Mouse (Mus musculus): ENCODE measurements at regions not wholly inside any gene's neighbourhood (a gene's known extent, or its start where the extent isn't known, plus 50 kb on each side); places are given as distances from the start of the nearest gene placed in this dataset.

DNA sequence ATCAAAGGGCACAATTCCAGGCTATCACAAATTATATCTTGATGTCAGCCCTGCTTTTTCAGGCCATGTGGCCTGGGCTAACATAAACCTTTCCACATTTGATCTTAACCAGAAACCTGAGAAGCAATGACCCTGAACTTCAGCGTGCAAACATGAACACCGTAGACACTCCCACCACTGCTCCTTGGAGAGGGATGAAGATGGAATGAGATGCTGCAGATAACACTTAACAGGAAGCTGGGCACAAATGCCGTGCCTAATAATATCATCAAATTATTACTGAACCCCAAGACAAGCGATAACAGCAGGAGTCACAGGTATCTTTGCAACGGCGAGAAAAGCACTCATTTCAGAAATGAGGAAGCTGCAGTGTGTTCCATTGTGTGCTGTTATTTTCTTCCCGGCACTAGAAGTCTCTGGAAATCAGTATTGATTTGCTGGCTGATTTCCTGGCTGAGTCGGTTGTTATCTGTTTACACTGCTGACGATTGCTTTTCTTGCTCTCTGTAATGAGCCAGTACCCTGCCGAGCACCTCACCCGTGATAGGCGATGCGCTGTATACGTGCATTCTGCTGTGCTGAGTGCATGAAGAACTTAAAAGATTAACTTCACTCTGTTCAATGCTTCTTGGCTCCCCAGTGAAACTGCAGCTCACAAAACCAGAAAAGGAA lies 91.0 kb downstream of the Gm21962 start:
- Histone ChIP-seq H3K4me3 (ENCODE audit: low read depth, low read length) (no peak overlapping the region), H3K27me3 (ENCODE audit: control insufficient read depth, insufficient read depth, low read depth, low read length) (no peaks in the 10 kb centered on the region), H3K4me2 (ENCODE audit: low read length) (peak overlapping the region; percentile 18), H3K36me3 (ENCODE audit: control insufficient read depth, insufficient read depth, low read length) (no peaks in the 10 kb centered on the region), H3K4me1 (ENCODE audit: control insufficient read depth, insufficient read depth, low read length) (peaks cover 3% of the 10 kb centered on the region; the same call in 1 of the 2 replicates), H3K9me3 (replicated peaks; ENCODE audit: control insufficient read depth, low read length, poor library complexity, severe bottlenecking) (no peaks in the 10 kb centered on the region), H3K27ac (ENCODE audit: low read length) (no peak overlapping the region), H3K9ac (ENCODE audit: low read depth, low read length) (no peak overlapping the region)
- 60% methylated on average over 14 of the region's 14 CpGs for WGBS
- peak; percentile 82; the same call in 1 of the 2 replicates for ATAC-seq

DNA sequence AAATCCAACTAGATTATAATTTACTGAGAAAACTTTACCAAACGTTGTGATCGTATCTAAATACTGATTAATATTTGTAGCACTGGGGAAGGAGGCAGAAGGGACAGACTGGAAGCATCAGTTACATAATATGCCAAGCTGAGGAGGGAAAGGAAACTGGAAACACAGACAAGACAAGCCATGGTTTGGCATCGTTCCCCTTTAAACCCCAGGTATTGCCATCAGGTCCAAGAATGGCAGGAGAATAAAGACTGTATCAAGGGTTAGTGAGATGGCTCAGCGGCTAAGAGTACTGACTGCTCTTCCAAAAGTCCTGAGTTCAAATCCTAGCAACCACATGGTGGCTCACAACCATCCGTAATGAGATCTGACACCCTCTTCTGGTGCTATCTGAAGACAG lies 92.1 kb downstream of the Gm21962 start:
- no peak overlapping the region for H3K9ac ChIP-seq (ENCODE audit: low read depth, low read length)
- peaks cover 3% of the 10 kb centered on the region; the same call in 1 of the 2 replicates for H3K4me1 ChIP-seq (ENCODE audit: control insufficient read depth, insufficient read depth, low read length)
- H3K4me3 ChIP-seq (ENCODE audit: low read depth, low read length) = no peak overlapping the region
- H3K9me3 ChIP-seq (replicated peaks; ENCODE audit: control insufficient read depth, low read length, poor library complexity, severe bottlenecking) = no peaks in the 10 kb centered on the region
- H3K36me3 ChIP-seq (ENCODE audit: control insufficient read depth, insufficient read depth, low read length) = no peaks in the 10 kb centered on the region
- H3K27me3 ChIP-seq (ENCODE audit: control insufficient read depth, insufficient read depth, low read depth, low read length) = no peaks in the 10 kb centered on the region
- WGBS = 90% methylated on average over 5 of the region's 5 CpGs
- H3K4me2 ChIP-seq (ENCODE audit: low read length) = no peak overlapping the region
- H3K27ac ChIP-seq (ENCODE audit: low read length) = no peak overlapping the region
- ATAC-seq = no peak

DNA sequence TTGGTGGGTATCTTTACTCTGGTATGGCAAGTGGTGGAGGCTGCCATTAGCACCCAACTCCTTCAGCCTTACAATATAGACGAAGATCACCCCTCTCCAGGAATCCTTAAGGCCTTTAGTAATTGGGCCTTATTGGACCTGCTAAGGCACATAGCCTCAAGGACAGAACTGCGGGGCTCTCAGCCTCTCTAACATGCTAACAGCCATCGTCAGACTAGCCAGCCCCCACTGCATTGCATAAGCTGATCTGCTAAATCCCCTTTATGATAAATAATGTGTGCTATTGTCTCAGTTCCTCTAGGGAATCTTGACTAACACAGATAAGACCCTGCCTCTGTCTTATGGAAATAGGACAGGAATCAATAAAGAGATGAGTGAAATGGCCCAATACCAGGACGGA lies 95.7 kb upstream of the H2afz start:
- no peak overlapping the region for H3K9ac ChIP-seq (ENCODE audit: low read depth, low read length)
- H3K4me2 ChIP-seq (ENCODE audit: low read length) = no peak overlapping the region
- no peaks in the 10 kb centered on the region for H3K27me3 ChIP-seq (ENCODE audit: control insufficient read depth, insufficient read depth, low read depth, low read length)
- no peaks in the 10 kb centered on the region for H3K36me3 ChIP-seq (ENCODE audit: control insufficient read depth, insufficient read depth, low read length)
- H3K27ac ChIP-seq (ENCODE audit: low read length) = no peak overlapping the region
- no peak for ATAC-seq
- no peaks in the 10 kb centered on the region for H3K9me3 ChIP-seq (replicated peaks; ENCODE audit: control insufficient read depth, low read length, poor library complexity, severe bottlenecking)
- H3K4me3 ChIP-seq (ENCODE audit: low read depth, low read length) = no peak overlapping the region
- WGBS = 42% methylated on average over 4 of the region's 4 CpGs
- H3K4me1 ChIP-seq (ENCODE audit: control insufficient read depth, insufficient read depth, low read length) = no peaks in the 10 kb centered on the region

DNA sequence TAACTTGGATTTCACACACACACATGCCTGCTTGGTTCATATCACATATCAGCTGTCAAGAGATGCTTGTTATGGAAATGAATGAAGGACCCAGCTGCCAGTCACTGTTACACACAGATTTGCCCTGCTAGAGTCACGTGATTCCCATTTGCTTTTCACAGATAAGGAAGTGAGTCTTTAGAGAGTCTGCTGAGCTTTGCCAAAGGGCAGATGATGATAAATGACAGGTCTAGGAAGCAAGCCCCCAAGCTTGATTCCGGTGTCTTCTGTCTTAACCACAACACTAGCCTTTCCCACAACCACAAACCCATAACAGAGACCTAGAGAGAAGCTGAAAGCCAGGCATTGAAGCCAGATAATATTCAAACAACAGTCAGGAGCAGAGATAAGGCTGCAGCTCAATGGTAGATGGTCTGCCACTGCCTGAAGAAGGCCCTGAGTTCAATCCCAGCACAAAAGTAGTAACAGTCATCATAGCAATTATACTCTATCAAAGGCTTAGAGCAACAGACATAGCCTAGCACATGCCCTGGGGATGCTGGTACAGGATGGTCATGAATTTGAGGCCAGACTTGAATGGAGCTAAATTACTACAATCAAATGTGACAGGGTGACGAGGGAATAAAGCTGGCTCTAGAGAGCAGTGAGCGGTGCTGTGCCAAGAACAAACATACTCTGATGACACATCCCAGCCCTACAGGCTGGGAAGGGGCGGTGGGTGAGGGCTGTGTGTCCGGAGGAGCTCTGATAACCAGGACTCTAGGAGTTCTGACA lies 89.0 kb upstream of the H2afz start:
- H3K4me2 ChIP-seq (ENCODE audit: low read length) = no peak overlapping the region
- no peaks in the 10 kb centered on the region for H3K9me3 ChIP-seq (replicated peaks; ENCODE audit: control insufficient read depth, low read length, poor library complexity, severe bottlenecking)
- H3K4me3 ChIP-seq (ENCODE audit: low read depth, low read length) = no peak overlapping the region
- WGBS = 54% methylated on average over 6 of the region's 6 CpGs
- H3K4me1 ChIP-seq (ENCODE audit: control insufficient read depth, insufficient read depth, low read length) = peaks cover 3% of the 10 kb centered on the region; the same call in 1 of the 2 replicates
- peak; percentile 53 for ATAC-seq
- H3K27me3 ChIP-seq (ENCODE audit: control insufficient read depth, insufficient read depth, low read depth, low read length) = 0 out of 2 replicates have a peak, but pooled peaks cover 3% of the 10 kb centered on the region
- no peak overlapping the region for H3K9ac ChIP-seq (ENCODE audit: low read depth, low read length)
- H3K27ac ChIP-seq (ENCODE audit: low read length) = no peak overlapping the region; the same call in 1 of the 2 replicates
- H3K36me3 ChIP-seq (ENCODE audit: control insufficient read depth, insufficient read depth, low read length) = no peaks in the 10 kb centered on the region

DNA sequence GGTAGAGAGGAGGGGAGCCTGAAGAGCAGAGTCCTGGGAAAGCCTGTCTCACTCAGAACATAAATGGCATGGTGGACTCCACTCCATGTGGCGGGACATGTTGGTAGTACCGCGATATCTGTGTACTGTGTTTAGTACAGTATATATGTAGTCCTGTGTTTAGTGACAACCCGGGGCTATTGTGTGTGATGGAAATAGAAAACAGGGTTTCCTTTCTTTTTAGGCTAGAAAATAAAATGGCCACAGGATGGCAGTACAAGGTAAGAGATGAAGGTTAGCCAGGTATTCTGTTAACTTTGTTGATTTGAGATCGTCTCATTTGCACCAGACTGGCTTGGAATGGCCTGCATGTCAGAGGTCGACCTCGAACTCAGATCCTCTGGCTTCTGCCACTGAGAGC lies 86.2 kb upstream of the H2afz start:
- H3K36me3 ChIP-seq (ENCODE audit: control insufficient read depth, insufficient read depth, low read length) = no peaks in the 10 kb centered on the region
- H3K9ac ChIP-seq (ENCODE audit: low read depth, low read length) = no peak overlapping the region
- peaks cover 5% of the 10 kb centered on the region; the same call in 1 of the 2 replicates for H3K4me1 ChIP-seq (ENCODE audit: control insufficient read depth, insufficient read depth, low read length)
- H3K9me3 ChIP-seq (replicated peaks; ENCODE audit: control insufficient read depth, low read length, poor library complexity, severe bottlenecking) = no peaks in the 10 kb centered on the region
- peak; percentile 81 for ATAC-seq
- H3K27ac ChIP-seq (ENCODE audit: low read length) = no peak overlapping the region
- 31% methylated on average over 7 of the region's 7 CpGs for WGBS
- H3K27me3 ChIP-seq (ENCODE audit: control insufficient read depth, insufficient read depth, low read depth, low read length) = 0 out of 2 replicates have a peak, but pooled peaks cover 3% of the 10 kb centered on the region
- H3K4me3 ChIP-seq (ENCODE audit: low read depth, low read length) = no peak overlapping the region
- peak overlapping the region; percentile 7; the same call in 1 of the 2 replicates for H3K4me2 ChIP-seq (ENCODE audit: low read length)

DNA sequence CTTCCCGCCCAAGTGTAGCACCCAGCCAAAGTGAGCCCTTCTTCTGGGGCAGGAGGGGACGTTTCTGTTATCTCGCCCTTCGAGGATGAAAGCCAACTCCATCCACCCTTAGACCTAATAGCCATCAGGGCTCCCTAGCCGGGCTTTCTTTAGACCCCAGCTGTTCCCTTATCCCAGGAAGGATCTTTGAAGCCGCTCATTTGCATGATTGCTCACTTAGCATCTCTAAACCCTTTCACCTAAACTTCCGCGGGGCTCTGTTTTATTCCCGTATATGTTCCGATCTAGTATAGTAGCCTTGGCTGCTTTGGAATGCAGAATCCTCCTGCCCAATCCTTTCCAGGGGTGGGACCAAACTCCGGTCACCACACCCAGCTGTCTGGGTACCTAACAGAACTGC lies 84.3 kb upstream of the H2afz start:
- Histone ChIP-seq H3K9me3 (replicated peaks; ENCODE audit: control insufficient read depth, low read length, poor library complexity, severe bottlenecking) (no peaks in the 10 kb centered on the region), H3K4me3 (ENCODE audit: low read depth, low read length) (0 out of 2 replicates have a peak overlapping the region, but pooled peaks have one; percentile 3), H3K4me2 (ENCODE audit: low read length) (peak overlapping the region; percentile 41), H3K36me3 (ENCODE audit: control insufficient read depth, insufficient read depth, low read length) (no peaks in the 10 kb centered on the region), H3K27ac (ENCODE audit: low read length) (no peak overlapping the region), H3K4me1 (ENCODE audit: control insufficient read depth, insufficient read depth, low read length) (peaks cover 14% of the 10 kb centered on the region), H3K9ac (ENCODE audit: low read depth, low read length) (no peak overlapping the region), H3K27me3 (ENCODE audit: control insufficient read depth, insufficient read depth, low read depth, low read length) (0 out of 2 replicates have a peak, but pooled peaks cover 3% of the 10 kb centered on the region)
- WGBS = 6% methylated on average over 11 of the region's 11 CpGs
- no peak for ATAC-seq

DNA sequence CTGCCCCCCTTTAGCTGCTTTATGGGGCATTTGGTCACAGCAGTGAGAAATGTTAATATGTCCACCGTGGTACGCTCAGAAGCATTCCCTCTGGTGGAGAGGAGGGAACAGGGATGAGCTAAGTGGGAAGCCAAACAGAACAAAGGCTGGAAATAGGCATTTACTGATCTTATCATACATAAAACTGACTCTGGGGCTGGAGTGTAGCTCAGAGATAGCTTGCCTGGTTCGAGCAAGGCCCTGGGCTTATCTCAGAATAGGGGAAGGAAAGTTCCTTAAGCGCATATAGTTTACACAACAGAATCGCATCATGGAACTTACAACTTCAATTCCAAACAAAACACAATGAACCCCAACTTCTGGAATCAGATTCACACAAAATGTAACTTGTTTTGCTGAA lies 81.5 kb upstream of the H2afz start:
- no peak overlapping the region for H3K4me3 ChIP-seq (ENCODE audit: low read depth, low read length)
- H3K9me3 ChIP-seq (replicated peaks; ENCODE audit: control insufficient read depth, low read length, poor library complexity, severe bottlenecking) = no peaks in the 10 kb centered on the region
- peaks cover 20% of the 10 kb centered on the region for H3K4me1 ChIP-seq (ENCODE audit: control insufficient read depth, insufficient read depth, low read length)
- 72% methylated on average over 5 of the region's 5 CpGs for WGBS
- H3K4me2 ChIP-seq (ENCODE audit: low read length) = no peak overlapping the region
- ATAC-seq = no peak
- no peak overlapping the region for H3K27ac ChIP-seq (ENCODE audit: low read length)
- H3K9ac ChIP-seq (ENCODE audit: low read depth, low read length) = no peak overlapping the region
- 0 out of 2 replicates have a peak, but pooled peaks cover 3% of the 10 kb centered on the region for H3K27me3 ChIP-seq (ENCODE audit: control insufficient read depth, insufficient read depth, low read depth, low read length)
- no peaks in the 10 kb centered on the region for H3K36me3 ChIP-seq (ENCODE audit: control insufficient read depth, insufficient read depth, low read length)

DNA sequence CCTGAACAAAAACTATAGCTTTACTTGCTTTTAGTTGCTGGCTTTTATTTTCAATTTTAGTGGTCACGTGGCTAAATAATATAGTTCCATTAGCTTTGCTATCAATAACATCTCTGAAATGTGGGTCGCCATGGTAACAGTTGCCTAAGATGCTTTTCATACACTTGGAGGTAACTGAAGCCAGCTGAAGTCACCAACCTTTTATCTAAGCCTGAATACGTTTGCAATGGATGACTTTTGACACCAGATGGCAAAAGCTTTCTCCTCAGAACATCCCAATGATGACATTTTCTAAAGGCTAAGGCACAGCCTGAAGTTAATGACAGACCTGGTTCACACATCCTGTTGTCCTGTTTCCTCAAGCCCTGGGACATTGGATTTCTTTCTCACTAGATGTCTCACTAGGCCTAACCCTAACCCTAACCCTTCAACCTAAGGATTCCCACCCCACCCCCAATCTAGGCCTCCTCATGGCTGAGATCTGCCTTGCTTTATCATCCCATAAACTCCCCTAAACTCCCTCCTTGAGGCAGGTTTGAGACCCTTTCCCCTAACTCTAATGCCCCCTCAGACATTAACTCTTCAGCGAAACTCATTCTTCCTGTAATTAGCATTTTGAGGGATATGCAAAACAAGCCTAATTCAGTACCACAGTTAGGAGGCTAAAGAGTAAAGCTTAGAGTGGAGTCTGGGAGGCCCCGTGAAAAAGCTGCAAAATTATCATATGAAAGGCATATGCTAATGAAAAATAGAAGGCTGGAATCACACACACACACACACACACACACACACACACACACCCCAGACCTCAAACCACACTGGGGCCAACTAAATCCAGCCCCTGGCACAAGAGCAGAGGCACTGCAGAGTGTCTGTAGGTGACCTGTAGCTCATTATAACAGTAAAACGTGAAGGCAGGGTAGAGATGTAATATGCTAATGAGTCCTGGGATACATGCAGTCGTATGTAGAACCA lies 80.1 kb upstream of the H2afz start:
- no peak overlapping the region for H3K4me3 ChIP-seq (ENCODE audit: low read depth, low read length)
- WGBS = 19% methylated on average over 7 of the region's 7 CpGs
- 0 out of 2 replicates have a peak overlapping the region, but pooled peaks have one; percentile 5 for H3K4me2 ChIP-seq (ENCODE audit: low read length)
- H3K4me1 ChIP-seq (ENCODE audit: control insufficient read depth, insufficient read depth, low read length) = peaks cover 21% of the 10 kb centered on the region
- peak; percentile 78 for ATAC-seq
- no peaks in the 10 kb centered on the region for H3K36me3 ChIP-seq (ENCODE audit: control insufficient read depth, insufficient read depth, low read length)
- peak overlapping the region; percentile 30; the same call in 1 of the 2 replicates for H3K27ac ChIP-seq (ENCODE audit: low read length)
- H3K27me3 ChIP-seq (ENCODE audit: control insufficient read depth, insufficient read depth, low read depth, low read length) = no peaks in the 10 kb centered on the region
- H3K9me3 ChIP-seq (replicated peaks; ENCODE audit: control insufficient read depth, low read length, poor library complexity, severe bottlenecking) = no peaks in the 10 kb centered on the region
- no peak overlapping the region for H3K9ac ChIP-seq (ENCODE audit: low read depth, low read length)

Measured in midbrain, embryonic 16.5 days (tissue).